Mouse (Mus musculus) embryonic facial prominence, embryonic 14.5 days (tissue): ENCODE data around the gene Polr1e. TPM values are rescaled to one million over a fixed set of nuclear protein-coding genes. Genes with fewer than 3 reads are reported as not detected.
"Not testable (repeated sequence)": the region's sequence is repeated elsewhere in the genome, so short reads cannot be mapped to it uniquely, and the experiment has no call there.

Source experiments
- ATAC-seq: fragments of 200-750 bp; cut with Nextera tagmentation; 2 replicates; pipeline ENCODE4 v1.8.0; 2017; ENCODE audit warnings: low read depth, moderate number of reproducible peaks, moderate TSS enrichment
- DNase-seq: peaks from one replicate; pipeline ENCODE4 v3.0.0-alpha.2; 2015; ENCODE audit warnings: low spot score
- H3K27ac ChIP-seq: fragments of 300-500 bp; sonication (generic); replicated peaks from 2 replicates; pipeline ENCODE4 v1.5.1; 2014; ENCODE audit warnings: low read depth, mild to moderate bottlenecking, low read length, moderate library complexity
- H3K27me3 ChIP-seq: fragments of 300-500 bp; sonication (generic); replicated peaks from 2 replicates; pipeline ENCODE4 v1.6.1; 2014; ENCODE audit warnings: low read length; ENCODE audit not compliant: control insufficient read depth, insufficient read depth
- H3K36me3 ChIP-seq: fragments of 300-500 bp; sonication (generic); 2 replicates; pipeline ENCODE4 v1.6.1; 2014; ENCODE audit warnings: low read length, mixed read lengths; ENCODE audit not compliant: control insufficient read depth, insufficient read depth
- H3K4me1 ChIP-seq: fragments of 300-500 bp; sonication (generic); 2 replicates; pipeline ENCODE4 v1.6.1; 2014; ENCODE audit warnings: antibody characterized with exemption, low read length; ENCODE audit not compliant: control insufficient read depth, insufficient read depth
- H3K4me2 ChIP-seq: fragments of 300-500 bp; sonication (generic); 2 replicates; pipeline ENCODE4 v1.6.1; 2014; ENCODE audit warnings: low read depth, mild to moderate bottlenecking, low read length, moderate library complexity, mixed read lengths
- H3K4me3 ChIP-seq: fragments of 300-500 bp; sonication (generic); 2 replicates; pipeline ENCODE4 v1.5.1; 2014; ENCODE audit warnings: low read depth, mild to moderate bottlenecking, low read length
- H3K9ac ChIP-seq: fragments of 300-500 bp; sonication (generic); 2 replicates; pipeline ENCODE4 v1.6.1; 2014; ENCODE audit warnings: low read depth, mild to moderate bottlenecking, low read length, moderate library complexity, mixed read lengths
- H3K9me3 ChIP-seq: fragments of 300-500 bp; sonication (generic); 2 replicates; pipeline ENCODE4 v1.6.1; 2016; ENCODE audit warnings: low read length; ENCODE audit not compliant: control insufficient read depth
- WGBS: fragments of 180-500 bp; shearing (Covaris S2); extraction: QIAGEN DNeasy Blood & Tissue Kit; methylation state at CpG from one replicate; pipeline ENCODE4 v1.1.7; 2014; 5-methylcytosine and 5-hydroxymethylcytosine counted together
- polyA plus RNA-seq: library from polyadenylated mRNA; unstranded; fragments of >200 nt; fragmentation: Nextera tagmentation; extraction: Ambion mirVana; gene quantifications from 2 replicates; pipeline ENCODE4 v1.2.1, GENCODE M21; 2014

The Polr1e gene
- polyA plus RNA-seq, 1 experiment from 2014 or later: 33.7 TPM

DNA sequence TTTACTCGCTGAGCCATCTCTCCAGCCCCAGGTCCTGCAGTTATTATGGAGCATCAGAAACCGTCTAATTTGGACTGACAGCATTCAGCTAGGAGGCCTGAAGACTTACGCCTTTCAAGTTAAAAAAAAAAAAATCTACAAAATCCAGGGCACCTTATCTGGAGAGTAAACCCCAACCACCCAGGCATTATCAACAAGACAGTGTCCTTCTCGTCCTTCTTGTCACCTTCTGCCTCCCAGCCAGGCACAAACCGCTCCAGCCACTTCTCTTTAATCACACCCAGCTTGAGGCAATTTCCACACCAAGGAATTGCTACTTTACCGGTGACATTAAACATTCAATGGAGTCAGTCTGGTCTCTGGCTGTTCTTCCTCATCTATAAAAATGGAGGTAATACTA is 55.2 kb downstream of the Polr1e start:
- Histone ChIP-seq H3K27me3 (no peaks in the 10 kb centered on the region), H3K4me3 (no peak overlapping the region), H3K9me3 (0 out of 2 replicates have a peak, but pooled peaks cover 4% of the 10 kb centered on the region), H3K4me1 (no peaks in the 10 kb centered on the region), H3K27ac (no peak overlapping the region), H3K9ac (no peak overlapping the region), H3K4me2 (no peak overlapping the region), H3K36me3 (no peaks in the 10 kb centered on the region)
- DNase-seq (no peak), ATAC-seq (no peak)
- WGBS: 65% methylated on average over 6 of the region's 6 CpGs

DNA sequence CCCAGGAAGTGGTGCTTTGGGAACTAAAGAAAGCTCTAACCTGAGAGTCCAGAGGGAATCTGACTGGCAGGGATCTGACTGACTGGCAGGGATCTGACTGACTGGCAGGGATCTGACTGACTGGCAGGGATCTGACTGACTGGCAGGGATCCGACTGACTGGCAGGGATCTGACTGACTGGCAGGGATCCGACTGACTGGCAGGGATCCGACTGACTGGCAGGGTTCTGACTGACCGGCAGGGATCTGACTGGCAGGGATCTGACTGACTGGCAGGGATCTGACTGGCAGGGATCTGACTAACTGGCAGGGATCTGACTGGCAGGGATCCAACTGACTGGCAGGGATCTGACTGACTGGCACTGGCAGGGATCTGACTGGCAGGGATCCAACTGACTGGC is 62.7 kb downstream of the Polr1e start:
- not testable (repeated sequence) for H3K4me2 ChIP-seq, H3K9me3 ChIP-seq, H3K4me1 ChIP-seq, H3K4me3 ChIP-seq, H3K9ac ChIP-seq, H3K36me3 ChIP-seq, DNase-seq, H3K27ac ChIP-seq, ATAC-seq, H3K27me3 ChIP-seq
- WGBS: 72% methylated on average over 2 of the region's 4 CpGs

DNA sequence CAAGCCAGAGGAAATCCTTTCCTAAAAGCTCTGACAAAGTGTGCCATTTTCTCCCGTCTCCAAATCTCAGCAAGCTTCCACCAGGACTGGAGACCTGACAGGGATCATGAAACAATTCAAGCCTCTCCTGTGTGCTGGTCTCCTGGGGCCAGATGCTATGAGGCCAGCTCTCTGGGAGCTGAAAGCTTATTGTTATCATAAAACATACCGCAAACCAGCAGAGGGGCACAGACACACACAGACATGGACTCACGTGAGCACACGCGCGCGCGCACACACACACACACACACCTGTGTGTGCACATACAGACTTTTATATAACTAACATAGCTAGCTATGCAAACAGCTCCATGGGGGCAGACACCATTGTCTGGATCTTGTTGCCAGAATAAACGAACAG is 64.6 kb downstream of the Polr1e start:
- ATAC-seq (no peak), DNase-seq (peak; percentile 35)
- Histone ChIP-seq H3K4me2 (peak overlapping the region; percentile 56), H3K9ac (peak overlapping the region; percentile 95), H3K27ac (no peak overlapping the region), H3K36me3 (no peaks in the 10 kb centered on the region), H3K4me3 (peak overlapping the region; percentile 97), H3K9me3 (0 out of 2 replicates have a peak, but pooled peaks cover 1% of the 10 kb centered on the region), H3K4me1 (peaks cover 8% of the 10 kb centered on the region), H3K27me3 (no peaks in the 10 kb centered on the region)
- 71% methylated on average over 9 of the region's 9 CpGs for WGBS

DNA sequence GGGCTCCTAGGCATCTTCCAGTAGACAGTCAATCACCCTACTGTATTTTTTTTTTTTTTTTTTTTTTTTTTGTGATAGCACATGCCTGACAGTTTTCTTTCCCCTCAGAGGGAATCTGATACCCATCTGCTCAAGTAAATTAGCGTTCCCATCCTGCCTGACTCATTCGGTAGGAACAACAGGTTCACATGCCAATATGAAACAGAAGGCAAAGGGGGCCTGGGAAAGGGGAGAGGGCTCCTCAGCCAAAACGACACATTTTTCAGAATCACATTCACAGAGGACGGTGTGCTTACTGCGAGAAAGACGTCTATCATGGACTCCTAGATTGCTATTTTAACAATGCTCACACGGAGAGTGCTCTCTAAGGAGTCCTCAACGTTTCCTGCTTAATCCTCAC is 65.1 kb downstream of the Polr1e start:
- Histone ChIP-seq H3K9me3 (no peaks in the 10 kb centered on the region), H3K4me1 (peaks cover 8% of the 10 kb centered on the region), H3K4me3 (peak overlapping the region; percentile 97), H3K4me2 (peak overlapping the region; percentile 56), H3K27me3 (no peaks in the 10 kb centered on the region), H3K27ac (no peak overlapping the region), H3K9ac (peak overlapping the region; percentile 95), H3K36me3 (no peaks in the 10 kb centered on the region)
- WGBS: 1% methylated on average over 8 of the region's 8 CpGs
- DNase-seq (peak; percentile 74), ATAC-seq (no peak)

DNA sequence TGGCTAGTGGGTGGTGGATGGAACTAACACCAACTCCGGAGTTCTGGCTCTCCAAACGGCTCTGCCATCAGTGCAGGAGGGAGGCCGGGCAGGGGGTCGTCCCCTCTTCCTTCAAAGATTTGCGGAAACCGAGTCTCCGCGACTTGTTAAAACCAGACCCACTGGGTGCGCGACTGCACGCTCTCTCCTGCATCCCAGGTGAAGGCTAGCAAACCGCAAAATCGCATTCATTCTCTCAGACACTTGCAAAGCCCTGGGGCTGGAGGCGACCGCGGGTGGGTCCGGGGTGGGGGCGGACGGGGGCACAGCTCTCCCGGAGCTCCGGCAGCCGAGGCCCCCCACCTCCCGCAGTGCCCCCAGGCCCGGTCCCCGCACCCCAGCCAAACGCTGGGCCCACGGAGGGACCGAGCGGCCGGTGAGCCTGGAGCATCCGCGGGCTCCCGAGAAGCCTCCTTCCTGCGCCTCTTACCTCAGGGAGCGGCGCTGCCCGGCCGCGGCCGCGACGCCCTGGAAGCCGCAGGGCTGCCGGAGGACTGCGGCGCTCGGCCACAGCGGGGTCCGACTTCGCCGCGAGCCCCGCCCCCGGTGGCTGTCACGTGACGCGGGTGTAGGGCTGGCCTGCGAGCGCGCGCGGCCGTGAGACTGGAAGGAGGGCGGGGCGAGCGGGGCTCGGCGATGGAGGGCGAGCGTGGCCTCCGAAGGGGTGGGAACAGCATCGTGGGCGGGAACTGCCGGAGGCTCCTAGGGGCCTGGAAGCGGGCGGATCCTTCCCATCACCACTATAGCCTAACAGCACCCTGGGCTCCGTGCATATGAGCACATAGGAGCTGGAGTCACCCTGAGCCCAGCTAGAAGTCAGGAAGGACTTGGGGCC is 65.9 kb downstream of the Polr1e start, which contains the start of gene Fbxo10:
Fbxo10 (minus strand) TSS at position 584 of the 874 bp plus-strand sequence.
- Histone ChIP-seq H3K4me3 (peak within 1 kb of the TSS; percentile 97), H3K27ac (peak within 1 kb of the TSS; percentile 80), H3K9ac (peak within 1 kb of the TSS; percentile 95), H3K4me1 (peaks cover 8% of the 10 kb centered on the region), H3K4me2 (peak within 1 kb of the TSS; percentile 56), H3K27me3 (no peaks in the 10 kb centered on the region), H3K9me3 (no peaks in the 10 kb centered on the region), H3K36me3 (no peaks in the 10 kb centered on the region)
- DNase-seq (peak; percentile 97), ATAC-seq (peak; percentile 96)
- 1% methylated on average over 35 of the region's 77 CpGs for WGBS

DNA sequence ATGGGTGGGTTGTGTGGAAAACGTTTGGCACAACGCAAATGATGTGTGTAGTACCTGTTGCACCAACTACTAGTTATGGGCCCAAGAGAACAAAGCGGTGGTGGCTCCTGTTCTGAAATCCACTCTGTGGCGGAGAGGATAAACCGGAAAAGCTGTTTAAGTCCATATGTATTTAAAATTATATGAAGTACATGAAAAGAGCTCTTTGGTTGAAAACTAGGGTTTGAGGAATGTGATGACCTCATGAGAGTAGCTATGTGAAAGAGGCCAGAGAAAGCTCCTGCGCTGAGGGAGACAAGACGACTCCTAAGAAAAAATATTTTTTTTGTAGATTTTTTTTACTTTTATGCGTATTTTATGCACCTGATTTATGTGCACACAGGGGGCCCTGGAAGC is 66.5 kb downstream of the Polr1e start:
- WGBS: 35% methylated on average over 8 of the region's 8 CpGs
- Histone ChIP-seq H3K4me2 (peak overlapping the region; percentile 56), H3K27ac (peak overlapping the region; percentile 80), H3K4me3 (peak overlapping the region; percentile 97), H3K9ac (peak overlapping the region; percentile 46; the same call in 1 of the 2 replicates), H3K36me3 (no peaks in the 10 kb centered on the region), H3K9me3 (no peaks in the 10 kb centered on the region), H3K27me3 (no peaks in the 10 kb centered on the region), H3K4me1 (peaks cover 8% of the 10 kb centered on the region)
- peak; percentile 45 for DNase-seq
- ATAC-seq: peak; percentile 13; the same call in 1 of the 2 replicates

Other genes starting within 250 kb of the Polr1e start
- gene Grhpr, start 37.2 kb upstream of the Polr1e start, polyA plus RNA-seq: 40.7 and 48.6 TPM in 2 replicates
- gene Zbtb5, start 6.2 kb upstream of the Polr1e start, polyA plus RNA-seq: 21.0 and 22.4 TPM in 2 replicates
- gene Fbxo10, start 66.0 kb downstream of the Polr1e start, polyA plus RNA-seq: 14.7 and 15.7 TPM in 2 replicates
- gene Tomm5, start 89.5 kb downstream of the Polr1e start, polyA plus RNA-seq: 240 and 250 TPM in 2 replicates
- 4.3 and 5.3 TPM in 2 replicates for gene Frmpd1, start 166.3 kb downstream of the Polr1e start, polyA plus RNA-seq